Mouse (Mus musculus) left cerebral cortex, postnatal 36 days (tissue): ENCODE measurements around the gene Ddx41. TPM values are rescaled to one million over a fixed set of nuclear protein-coding genes. Genes with fewer than 3 reads are reported as not detected.

ENCODE experiments used
- DNase-seq, 2 experiments: peaks; one replicate each; pipeline ENCODE4 v3.0.0; 2021 to 2022; ENCODE audit warnings: low spot score in 2 of 2, mixed read lengths in 1 of 2
- intact Hi-C: fragments of 180-260 bp; cut with DNase I; formaldehyde crosslinking; loops from one replicate; pipeline ENCODE4 v1.15.1; 2025
- microRNA-seq: library from miRNA; unstranded; fragments of <30 nt; microRNA quantifications from one replicate; pipeline ENCODE4 v1.2.0, GENCODE M21; 2022
- total RNA-seq, 2 experiments: library from RNA; stranded (reverse); gene quantifications; 2 replicates each; pipeline ENCODE4 v1.2.3; 2021

The Ddx41 gene
- total RNA-seq, 2 experiments from 2014 or later = 53.1 to 63.9 TPM

DNA sequence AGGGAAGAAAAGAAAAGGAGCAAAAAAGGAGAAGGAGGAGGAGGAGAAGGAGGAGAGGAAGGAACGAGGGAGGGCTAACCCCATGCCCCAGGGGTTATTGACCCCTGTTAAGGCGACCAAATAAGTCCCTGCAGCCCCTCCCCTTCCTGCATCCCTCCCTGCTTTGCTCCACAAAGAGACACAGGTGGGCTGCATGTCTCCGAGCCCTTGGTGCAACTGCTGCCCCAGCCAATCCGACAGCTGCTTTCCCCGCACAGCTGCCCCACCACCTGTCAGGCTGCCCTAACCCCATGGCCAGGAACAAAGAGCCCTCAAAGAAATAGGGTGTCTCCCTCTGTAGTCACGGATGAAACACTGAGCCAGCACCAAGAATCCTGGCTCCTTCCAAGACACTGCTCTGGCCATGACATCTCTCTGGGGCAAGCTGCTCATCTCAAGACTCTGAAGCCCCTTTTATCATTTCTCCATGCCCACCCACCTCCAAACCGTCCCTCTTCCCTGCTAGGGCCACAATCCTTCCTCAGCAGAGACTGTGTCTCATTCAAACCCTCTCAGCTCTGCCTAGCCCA is 51.9 kb downstream of the Ddx41 start:
- intact Hi-C loops = no loop called here
- DNase-seq = peak in 1 of 2 experiments; percentile 21

DNA sequence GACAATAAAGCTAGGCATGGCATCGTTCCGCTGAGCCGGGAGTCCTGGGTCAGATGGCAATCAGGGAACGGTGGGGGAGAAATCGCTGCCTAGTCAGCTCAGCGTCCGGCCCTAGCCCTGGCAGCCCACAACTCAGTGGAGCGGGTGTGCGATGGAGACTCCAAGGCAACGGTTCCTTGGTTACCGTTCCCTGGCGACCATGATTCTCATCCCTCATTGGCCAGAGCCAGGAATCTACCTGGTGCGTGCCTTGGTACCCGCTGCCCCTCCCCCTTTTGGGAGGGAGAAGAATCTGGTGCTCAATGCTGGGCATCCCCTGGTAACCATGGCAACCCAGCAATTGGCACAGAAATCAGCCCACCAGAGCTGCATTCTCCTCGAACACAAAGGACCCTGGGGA is 52.9 kb downstream of the Ddx41 start:
- intact Hi-C loops = loop anchor here (2.0 kb wide), 1 partner anchor 29 kb away; the partner anchor contains the start of gene Pdlim7
- DNase-seq = peak; percentile 90 to 91

DNA sequence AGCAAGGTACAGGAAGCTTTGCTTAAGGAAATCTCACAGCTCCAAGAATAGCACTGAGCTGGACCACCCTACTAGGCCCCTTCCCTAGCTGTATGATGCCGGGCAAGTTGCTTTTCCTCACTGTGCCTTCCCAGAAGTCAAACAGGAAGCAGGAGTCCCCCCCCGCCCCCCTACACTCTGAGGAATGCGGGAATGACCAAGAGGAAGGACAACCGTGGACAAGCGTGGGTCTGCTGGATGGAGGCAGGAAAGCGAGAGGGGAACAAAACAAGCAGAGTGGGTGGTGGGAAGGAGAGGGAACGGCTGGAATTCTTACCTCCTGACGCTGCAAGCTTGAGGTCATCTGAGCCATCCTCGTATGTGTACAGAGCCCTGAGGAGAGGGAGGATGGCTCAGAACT is 53.4 kb downstream of the Ddx41 start:
- intact Hi-C loops = loop anchor here (2.0 kb wide), 1 partner anchor 30 kb away; the partner anchor contains the start of gene Pdlim7
- peak in 1 of 2 experiments; percentile 32 for DNase-seq

DNA sequence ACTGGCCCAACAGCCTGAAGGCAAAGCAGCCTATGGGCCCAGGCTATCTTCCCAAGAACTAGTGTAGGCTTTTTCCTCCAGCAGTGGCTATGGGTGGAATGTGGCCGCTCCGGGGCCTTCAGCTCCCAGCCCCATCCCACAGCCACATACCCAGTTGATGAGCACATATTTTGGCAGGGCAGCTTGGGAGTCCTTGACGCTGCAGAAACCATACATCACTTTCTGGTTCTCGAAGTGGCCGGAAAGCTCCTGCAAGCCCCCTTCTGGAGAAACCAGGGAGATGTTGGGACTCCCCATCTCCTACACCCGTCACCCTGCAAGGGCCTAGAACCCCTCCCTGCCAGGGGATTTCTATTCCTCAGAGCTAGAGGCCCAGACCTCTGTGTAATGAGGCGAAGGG is 53.9 kb downstream of the Ddx41 start:
- peak in 1 of 2 experiments; percentile 19 for DNase-seq
- intact Hi-C loops = loop anchor here (2.0 kb wide), 1 partner anchor 30 kb away; the partner anchor contains the start of gene Pdlim7

Small RNA genes within 50 kb of the gene (microRNA-seq; reads per million reads assigned to microRNA genes)
- gene Mir6945 = 7.6 reads per million, percentile 25 among the genes with 10 or more reads in this experiment

Other genes with a start within 250 kb of the Ddx41 start
- 100 to 1,000 TPM; 159 to 185 TPM for gene Prelid1, start 216.2 kb downstream of the Ddx41 start, total RNA-seq
- gene Rab24, start 214.7 kb downstream of the Ddx41 start, total RNA-seq = 10 to 100 TPM; 80.9 to 86.8 TPM
- gene Mxd3, start 206.8 kb downstream of the Ddx41 start, total RNA-seq = 1 to 10 TPM; 1.4 to 2.5 TPM
- 10 to 100 TPM; 54.9 to 61.3 TPM for gene Lman2, start 173.9 kb downstream of the Ddx41 start, total RNA-seq
- 10 to 100 TPM; 52.3 to 53.7 TPM for gene Rgs14, start 166.9 kb downstream of the Ddx41 start, total RNA-seq
- gene Slc34a1, start 138.5 kb downstream of the Ddx41 start, total RNA-seq = under 1 TPM; 0.48 to 0.54 TPM
- not detected for gene Pfn3, start 121.4 kb downstream of the Ddx41 start, total RNA-seq
- under 1 TPM; 0.79 to 0.84 TPM for gene F12, start 109.9 kb downstream of the Ddx41 start, total RNA-seq
- gene Grk6, start 91.6 kb downstream of the Ddx41 start, total RNA-seq = 10 to 100 TPM; 63.4 to 65.2 TPM
- 10 to 100 TPM; 81.8 to 82.1 TPM for gene Prr7, start 72.4 kb downstream of the Ddx41 start, total RNA-seq
- 100 to 1,000 TPM; 247 to 314 TPM for gene Dbn1, start 48.5 kb downstream of the Ddx41 start, total RNA-seq
- gene Pdlim7, start 23.0 kb downstream of the Ddx41 start, total RNA-seq = 100 to 1,000 TPM in 1 of 2 experiments, 10 to 100 TPM in 1; 82.1 to 101 TPM
- gene Dok3, start 7.4 kb downstream of the Ddx41 start, total RNA-seq = 10 to 100 TPM in 1 of 2 experiments, 1 to 10 TPM in 1; 5.5 to 14.0 TPM
- 10 to 100 TPM; 61.1 to 99.5 TPM for gene Fam193b, start 34.5 kb upstream of the Ddx41 start, total RNA-seq
- gene Tmed9, start 37.1 kb upstream of the Ddx41 start, total RNA-seq = 100 to 1,000 TPM; 133 to 138 TPM
- 10 to 100 TPM; 26.2 to 26.4 TPM for gene B4galt7, start 63.2 kb upstream of the Ddx41 start, total RNA-seq
- gene Caml, start 86.3 kb upstream of the Ddx41 start, total RNA-seq = 10 to 100 TPM; 49.9 to 50.8 TPM
- 10 to 100 TPM; 40.5 to 52.9 TPM for gene Ddx46, start 98.4 kb upstream of the Ddx41 start, total RNA-seq
- 10 to 100 TPM; 79.7 to 81.6 TPM for gene B230219D22Rik, start 156.5 kb upstream of the Ddx41 start, total RNA-seq
- gene Txndc15, start 178.0 kb upstream of the Ddx41 start, total RNA-seq = 10 to 100 TPM; 75.6 to 76.2 TPM
- 10 to 100 TPM; 27.0 to 28.6 TPM for gene Pcbd2, start 190.7 kb upstream of the Ddx41 start, total RNA-seq
- gene Catsper3, start 247.9 kb upstream of the Ddx41 start, total RNA-seq = under 1 TPM; 0.25 to 0.29 TPM